Comparison of ENCODE assay signal across 28 mouse cellular contexts in genomic region chr3:89814051-89814450, GRCm38 (mm10). TPM values are rescaled to one million over a fixed set of nuclear protein-coding genes. Genes with fewer than 3 reads are reported as not detected.
DNase-seq lines count a peak whose midpoint lies in the region; ATAC-seq and TF ChIP-seq lines count a peak whose summit lies in the region.
"Had no signal": no experiment of that assay in that cellular context is flagged by ENCODE, and none has a peak within 500 bp of the region (broad histone marks: within the 10 kb centered on the region; RNA-seq: fewer than 3 reads in every experiment).

No protein-coding gene starts in this region.

- no peak for ATAC-seq in heart, embryonic 11.5 days (replicated peaks; ENCODE audit: insufficient number of reproducible peaks, low FRiP score, low TSS enrichment)
- no peak for ATAC-seq in liver, embryonic 14.5 days (ENCODE audit: insufficient read depth)
- no peak for ATAC-seq in liver, postnatal 0 days
- ATAC-seq: forebrain, embryonic 15.5 days; Patski had no signal

- 60% methylated on average over 7 of the region's 7 CpGs for WGBS in heart, embryonic 11.5 days (ENCODE audit: insufficient replicate concordance)
- 62% methylated on average over 7 of the region's 7 CpGs for WGBS in liver, embryonic 14.5 days (ENCODE audit: insufficient replicate concordance)
- WGBS in liver, postnatal 0 days (ENCODE audit: insufficient replicate concordance): 69% methylated on average over 7 of the region's 7 CpGs

- no peak overlapping the region for H3K27ac ChIP-seq in heart, embryonic 11.5 days (ENCODE audit: low read depth, low read length)
- H3K27ac ChIP-seq in liver, embryonic 14.5 days: no peak overlapping the region
- no peak overlapping the region for H3K27ac ChIP-seq in liver, postnatal 0 days (ENCODE audit: low read depth)
- H3K27ac ChIP-seq: embryonic facial prominence, embryonic 10.5 days; embryonic facial prominence, embryonic 13.5 days; forebrain, embryonic 12.5 days; forebrain, embryonic 15.5 days; heart, embryonic 13.5 days; hindbrain, embryonic 12.5 days; hindbrain, embryonic 15.5 days had no signal

- TF ChIP-seq CTCF in liver, embryonic 14.5 days (IDR thresholded peaks at IDR 0.05; ENCODE audit: low read depth): peak; percentile 14; the same call in 1 of the 2 replicates
- no peak for TF ChIP-seq CTCF in liver, postnatal 0 days (IDR thresholded peaks at IDR 0.05; ENCODE audit: low read depth)

- H3K9ac ChIP-seq in heart, embryonic 11.5 days (ENCODE audit: low read depth, low read length): no peak overlapping the region
- H3K9ac ChIP-seq in liver, embryonic 14.5 days (replicated peaks): no peak overlapping the region
- no peak overlapping the region for H3K9ac ChIP-seq in liver, postnatal 0 days (replicated peaks)
- H3K9ac ChIP-seq: embryonic facial prominence, embryonic 13.5 days; forebrain, embryonic 12.5 days; forebrain, embryonic 15.5 days; heart, embryonic 13.5 days; hindbrain, embryonic 12.5 days; hindbrain, embryonic 15.5 days had no signal

- H3K36me3 ChIP-seq in heart, embryonic 11.5 days (ENCODE audit: control insufficient read depth, insufficient read depth, low read length): no peaks in the 10 kb centered on the region
- no peaks in the 10 kb centered on the region for H3K36me3 ChIP-seq in liver, embryonic 14.5 days (replicated peaks; ENCODE audit: control insufficient read depth, insufficient read depth, low read depth)
- H3K36me3 ChIP-seq in liver, postnatal 0 days (replicated peaks; ENCODE audit: insufficient read depth, low read length): no peaks in the 10 kb centered on the region
- H3K36me3 ChIP-seq: embryonic facial prominence, embryonic 10.5 days; embryonic facial prominence, embryonic 13.5 days; forebrain, embryonic 12.5 days; forebrain, embryonic 15.5 days; G1E; heart, embryonic 13.5 days; hindbrain, embryonic 12.5 days; hindbrain, embryonic 15.5 days had no signal

- no peak overlapping the region for H3K4me2 ChIP-seq in heart, embryonic 11.5 days
- no peak overlapping the region for H3K4me2 ChIP-seq in liver, embryonic 14.5 days (ENCODE audit: low read depth)
- H3K4me2 ChIP-seq in liver, postnatal 0 days (ENCODE audit: low read depth, low read length): no peak overlapping the region
- H3K4me2 ChIP-seq: embryonic facial prominence, embryonic 13.5 days; forebrain, embryonic 12.5 days; forebrain, embryonic 15.5 days; heart, embryonic 13.5 days; hindbrain, embryonic 12.5 days; hindbrain, embryonic 15.5 days had no signal

- no peaks in the 10 kb centered on the region for H3K9me3 ChIP-seq in heart, embryonic 11.5 days (replicated peaks; ENCODE audit: control insufficient read depth, low read length)
- no peaks in the 10 kb centered on the region for H3K9me3 ChIP-seq in liver, embryonic 14.5 days (ENCODE audit: control insufficient read depth, low read length)
- no peaks in the 10 kb centered on the region for H3K9me3 ChIP-seq in liver, postnatal 0 days (ENCODE audit: low read length)
- H3K9me3 ChIP-seq: embryonic facial prominence, embryonic 10.5 days; embryonic facial prominence, embryonic 13.5 days; forebrain, embryonic 12.5 days; forebrain, embryonic 15.5 days; G1E; heart, embryonic 13.5 days; hindbrain, embryonic 15.5 days had no signal

- intact Hi-C loops in gastrocnemius, postnatal 36 days (cut with DNase I): no loop called here

- H3K4me3 ChIP-seq in heart, embryonic 11.5 days (ENCODE audit: low read depth, low read length): no peak overlapping the region
- H3K4me3 ChIP-seq in liver, embryonic 14.5 days (ENCODE audit: insufficient read depth in 1 of 2, low read depth in 2 of 2, low read length in 2 of 2): no peak overlapping the region
- H3K4me3 ChIP-seq in liver, postnatal 0 days (ENCODE audit: low read depth, low read length): no peak overlapping the region
- H3K4me3 ChIP-seq: embryonic facial prominence, embryonic 10.5 days; embryonic facial prominence, embryonic 13.5 days; erythroblast, embryonic 14.5 days; forebrain, embryonic 12.5 days; forebrain, embryonic 15.5 days; heart, embryonic 13.5 days; hindbrain, embryonic 12.5 days; hindbrain, embryonic 15.5 days had no signal

- no peaks in the 10 kb centered on the region for H3K27me3 ChIP-seq in heart, embryonic 11.5 days (ENCODE audit: control insufficient read depth, insufficient read depth, low read length)
- no peaks in the 10 kb centered on the region; the same call in 1 of the 2 replicates for H3K27me3 ChIP-seq in liver, embryonic 14.5 days (ENCODE audit: control insufficient read depth, insufficient read depth, low read length)
- 0 out of 2 replicates have a peak, but pooled peaks cover 5% of the 10 kb centered on the region for H3K27me3 ChIP-seq in liver, postnatal 0 days (ENCODE audit: insufficient read depth, low read length)
- H3K27me3 ChIP-seq: forebrain, embryonic 15.5 days; hindbrain, embryonic 15.5 days had no signal

- peak; percentile 75 for DNase-seq in heart, adult 11 months
- DNase-seq in liver, embryonic 14.5 days (ENCODE audit: low read depth in 3 of 3, low spot score in 3 of 3): no peak
- DNase-seq in liver, postnatal 0 days: no peak
- DNase-seq in ZHBTc4 (ENCODE audit: low read depth, low spot score): peak; percentile 47
- DNase-seq in natural killer cell, adult 2 months (ENCODE audit: low spot score in 2 of 2): no peak
- DNase-seq in gastrocnemius, postnatal 36 days: no peak
- DNase-seq: adrenal gland, adult 8-10 months; adrenal gland, postnatal 25 days; cerebellum, adult 11-12 months; cerebellum, adult 8-10 months; cerebellum, postnatal 10 days; cerebellum, postnatal 36 days; embryo, embryonic 11 days; gastrocnemius, postnatal 25 days; heart, postnatal 14 days had no signal

- H3K4me1 ChIP-seq in heart, embryonic 11.5 days (ENCODE audit: control insufficient read depth, insufficient read depth, low read length): no peaks in the 10 kb centered on the region
- peaks cover 3 to 4% of the 10 kb centered on the region in 2 experiments; a peak in 3 of 4 replicates for H3K4me1 ChIP-seq in liver, embryonic 14.5 days (replicated peaks; ENCODE audit: control insufficient read depth in 2 of 2, insufficient read depth in 2 of 2, low read length in 1 of 2)
- H3K4me1 ChIP-seq in liver, postnatal 0 days (ENCODE audit: insufficient read depth): no peaks in the 10 kb centered on the region
- H3K4me1 ChIP-seq: embryonic facial prominence, embryonic 10.5 days; embryonic facial prominence, embryonic 13.5 days; forebrain, embryonic 12.5 days; forebrain, embryonic 15.5 days; heart, embryonic 13.5 days; hindbrain, embryonic 12.5 days; hindbrain, embryonic 15.5 days had no signal

- TF ChIP-seq EP300 in liver, embryonic 14.5 days (IDR thresholded peaks at IDR 0.05; ENCODE audit: low read depth): no peak
- no peak for TF ChIP-seq EP300 in liver, postnatal 0 days (IDR thresholded peaks at IDR 0.05; ENCODE audit: low read depth)

RNA-seq across cellular contexts. Expression of gene She, which starts 17.1 kb away (rescaled TPM):
- 6.7 and 6.9 TPM in 2 replicates for polyA plus RNA-seq in heart, embryonic 11.5 days (2014; fragmentation: Nextera tagmentation; extraction: Ambion mirVana)
- 0.50 and 0.55 TPM in 2 replicates for polyA plus RNA-seq in liver, embryonic 14.5 days (2012; rRNA removed)
- polyA plus RNA-seq in liver, embryonic 14.5 days (2014; fragmentation: Nextera tagmentation; extraction: Ambion mirVana): 0.81 and 0.86 TPM in 2 replicates
- polyA plus RNA-seq in liver, postnatal 0 days (2015; fragmentation: Nextera tagmentation; extraction: Ambion mirVana): 0.92 and 1.00 TPM in 2 replicates
- 1 to 10 TPM; 3.7 to 4.6 TPM for total RNA-seq in gastrocnemius, postnatal 36 days (2021)
- total RNA-seq: G1E; granulocyte monocyte progenitor cell, adult 5-6 weeks; hematopoietic stem cell, adult 5-6 weeks had no signal
- polyA plus RNA-seq: erythroblast, embryonic 14.5 days; G1E had no signal

RNA-seq across cellular contexts. Expression of gene Ube2q1, which starts 40.6 kb away (rescaled TPM):
- polyA plus RNA-seq in heart, embryonic 11.5 days (2014; fragmentation: Nextera tagmentation; extraction: Ambion mirVana): 14.4 TPM in 2 replicates
- 6.7 and 9.0 TPM in 2 replicates for polyA plus RNA-seq in liver, embryonic 14.5 days (2012; rRNA removed)
- polyA plus RNA-seq in liver, embryonic 14.5 days (2014; fragmentation: Nextera tagmentation; extraction: Ambion mirVana): 6.3 and 6.7 TPM in 2 replicates
- 4.9 and 5.7 TPM in 2 replicates for polyA plus RNA-seq in liver, postnatal 0 days (2015; fragmentation: Nextera tagmentation; extraction: Ambion mirVana)
- 10 to 100 TPM; 12.5 to 13.7 TPM for total RNA-seq in gastrocnemius, postnatal 36 days (2021)

RNA-seq across cellular contexts. Expression of gene Chrnb2, which starts 49.6 kb away (rescaled TPM):
- polyA plus RNA-seq in heart, embryonic 11.5 days (2014; fragmentation: Nextera tagmentation; extraction: Ambion mirVana): 0.24 and 0.27 TPM in 2 replicates
- 0.12 and 0.15 TPM in 2 replicates for polyA plus RNA-seq in liver, embryonic 14.5 days (2012; rRNA removed)
- 0.10 and 0.18 TPM in 2 replicates for polyA plus RNA-seq in liver, embryonic 14.5 days (2014; fragmentation: Nextera tagmentation; extraction: Ambion mirVana)
- 0.18 and 0.27 TPM in 2 replicates for polyA plus RNA-seq in liver, postnatal 0 days (2015; fragmentation: Nextera tagmentation; extraction: Ambion mirVana)
- total RNA-seq in gastrocnemius, postnatal 36 days (2021): under 1 TPM; 0.08 to 0.10 TPM

Comparison
In these comparisons a context has a peak if more than half of its experiments do, and no peak if none do; other contexts are left out.
1. DNase-seq: peak in heart, adult 11 months (single experiment) and ZHBTc4 (single experiment); none in liver, embryonic 14.5 days (0 of 3), liver, postnatal 0 days (single experiment), natural killer cell, adult 2 months (0 of 2) and gastrocnemius, postnatal 36 days (0 of 2).